ENCODE assay signal across 25 mouse cellular contexts in genomic region chr10:109466516-109466915, GRCm38 (mm10).
"Had no signal": no experiment of that assay in that cellular context is flagged by ENCODE, and none has a peak within 500 bp of the region (broad histone marks: within the 10 kb centered on the region; RNA-seq: fewer than 3 reads in every experiment).

No protein-coding gene starts in this region.

- H3K4me2 ChIP-seq: heart, embryonic 12.5 days; hindbrain, embryonic 12.5 days; hindbrain, embryonic 14.5 days; intestine, embryonic 15.5 days; limb, embryonic 12.5 days; liver, embryonic 11.5 days; liver, embryonic 13.5 days had no signal

- H3K9ac ChIP-seq: heart, embryonic 12.5 days; hindbrain, embryonic 12.5 days; hindbrain, embryonic 14.5 days; intestine, embryonic 15.5 days; limb, embryonic 12.5 days; liver, embryonic 13.5 days had no signal

- ATAC-seq: hindbrain, embryonic 16.5 days; inflammation-experienced regulatory T-cells, adult 6 months; intestine, embryonic 15.5 days; intestine, postnatal 0 days had no signal

- H3K27me3 ChIP-seq: heart, embryonic 12.5 days; hindbrain, embryonic 12.5 days; intestine, embryonic 15.5 days; limb, embryonic 12.5 days; liver, embryonic 13.5 days had no signal

- H3K36me3 ChIP-seq: heart, embryonic 12.5 days; hindbrain, embryonic 10.5 days; hindbrain, embryonic 12.5 days; intestine, embryonic 15.5 days; limb, embryonic 10.5 days; limb, embryonic 12.5 days; liver, embryonic 13.5 days had no signal

- H3K9me3 ChIP-seq: heart, embryonic 12.5 days; hindbrain, embryonic 10.5 days; hindbrain, embryonic 12.5 days; intestine, embryonic 15.5 days; limb, embryonic 10.5 days; limb, embryonic 12.5 days; liver, embryonic 13.5 days had no signal

- H3K4me3 ChIP-seq: heart, adult 2 months; heart, embryonic 12.5 days; hindbrain, embryonic 10.5 days; hindbrain, embryonic 12.5 days; intestine, embryonic 15.5 days; layer of hippocampus, adult 2 months; limb, embryonic 10.5 days; limb, embryonic 12.5 days; liver, embryonic 13.5 days had no signal

- H3K27ac ChIP-seq: heart, adult 2 months; hindbrain, embryonic 10.5 days; hindbrain, embryonic 12.5 days; hindbrain, embryonic 14.5 days; intestine, embryonic 15.5 days; layer of hippocampus, adult 2 months; limb, embryonic 10.5 days; limb, embryonic 12.5 days; liver, embryonic 13.5 days had no signal

- DNase-seq: gastrocnemius, postnatal 14 days; gastrocnemius, postnatal 36 days; heart, adult 11 months; heart, adult 2 months; heart, postnatal 10 days; heart, postnatal 4 days; kidney, adult 18-20 months; kidney, adult 8-10 months; kidney, postnatal 10 days; kidney, postnatal 25 days; kidney, postnatal 4 days; liver; liver, embryonic 13.5 days had no signal

- H3K4me1 ChIP-seq: heart, embryonic 12.5 days; hindbrain, embryonic 10.5 days; hindbrain, embryonic 12.5 days; intestine, embryonic 15.5 days; limb, embryonic 10.5 days; limb, embryonic 12.5 days; liver, embryonic 13.5 days had no signal
